Mouse (Mus musculus) stomach, postnatal 0 days (tissue): ENCODE measurements around the gene Pla2g7.

Experiments
- CTCF ChIP-seq: IDR thresholded peaks from 2 replicates; pipeline ENCODE4 v1.5.1; 2016; ENCODE audit warnings: antibody characterized with exemption, low read depth, mild to moderate bottlenecking, moderate library complexity
- EP300 ChIP-seq: optimal IDR thresholded peaks from 2 replicates; pipeline ENCODE3; 2016; ENCODE audit warnings: antibody characterized with exemption

DNA sequence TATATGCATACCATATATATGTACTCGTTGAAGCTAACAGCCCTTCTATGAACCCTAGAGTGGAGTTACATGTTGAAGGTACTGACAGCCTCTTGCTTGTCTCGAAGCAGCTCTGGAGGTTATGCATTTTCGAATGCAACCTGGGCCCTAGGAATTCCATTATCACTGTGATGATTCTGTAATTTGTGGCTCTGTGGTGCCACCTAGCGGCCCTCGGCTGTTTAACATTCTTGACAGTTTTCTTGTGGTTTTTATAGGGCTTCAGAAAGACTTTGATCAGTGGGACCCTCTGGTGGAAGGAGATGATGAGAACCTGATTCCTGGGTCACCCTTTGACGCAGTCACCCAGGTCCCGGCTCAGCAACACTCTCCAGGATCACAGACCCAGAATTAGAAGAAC is 43.7 kb downstream of the Pla2g7 start:
- peak; percentile 88 for TF ChIP-seq CTCF
- TF ChIP-seq EP300, result no peak
